Mouse (Mus musculus) left cerebral cortex, adult 18-20 months (tissue): Measurements from ENCODE around the gene Astn2. TPM values are rescaled to one million over a fixed set of nuclear protein-coding genes. Genes with fewer than 3 reads are reported as not detected.

Source experiments
- DNase-seq, 2 experiments: peaks; one replicate each; pipeline ENCODE4 v3.0.0; 2021 to 2022; ENCODE audit warnings: low spot score in 2 of 2, mixed read lengths in 1 of 2
- total RNA-seq, 2 experiments: library from RNA; stranded (reverse); gene quantifications; 2 replicates each; pipeline ENCODE4 v1.2.3; 2021

Gene Astn2
- total RNA-seq, 2 experiments from 2014 or later: 33.9 to 36.5 TPM

DNA sequence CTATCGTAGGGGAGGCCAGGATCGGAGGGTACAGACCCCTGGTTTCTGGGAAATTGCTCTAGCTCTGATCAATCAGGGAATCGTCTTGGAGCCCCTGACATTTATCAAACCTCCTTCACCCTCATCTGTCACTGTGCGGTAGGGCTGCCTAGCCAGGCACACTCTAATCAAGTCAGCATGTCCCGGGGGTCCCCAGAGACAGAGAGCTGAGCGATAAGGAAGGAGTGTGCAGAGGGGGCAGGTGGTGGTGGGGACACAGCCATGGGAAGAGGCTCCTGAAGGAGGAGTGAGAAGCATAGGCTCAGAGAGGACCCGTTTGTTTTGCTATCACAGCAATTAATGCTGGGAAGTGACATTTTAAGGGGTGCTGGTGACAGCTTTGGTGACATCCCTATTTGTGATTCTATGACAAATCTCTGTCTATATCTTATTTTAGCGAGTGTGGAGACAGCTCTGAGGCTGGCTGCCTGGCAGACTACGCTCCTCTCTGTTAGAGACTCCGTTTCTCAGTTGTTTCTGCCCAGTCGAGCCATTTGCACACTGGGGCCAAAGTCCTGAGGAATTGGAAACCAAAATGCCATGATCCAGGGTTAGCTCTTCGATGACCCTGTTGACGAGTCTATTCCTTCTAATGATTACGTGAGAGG is 228.4 kb downstream of the Astn2 start:
- no peak for DNase-seq

DNA sequence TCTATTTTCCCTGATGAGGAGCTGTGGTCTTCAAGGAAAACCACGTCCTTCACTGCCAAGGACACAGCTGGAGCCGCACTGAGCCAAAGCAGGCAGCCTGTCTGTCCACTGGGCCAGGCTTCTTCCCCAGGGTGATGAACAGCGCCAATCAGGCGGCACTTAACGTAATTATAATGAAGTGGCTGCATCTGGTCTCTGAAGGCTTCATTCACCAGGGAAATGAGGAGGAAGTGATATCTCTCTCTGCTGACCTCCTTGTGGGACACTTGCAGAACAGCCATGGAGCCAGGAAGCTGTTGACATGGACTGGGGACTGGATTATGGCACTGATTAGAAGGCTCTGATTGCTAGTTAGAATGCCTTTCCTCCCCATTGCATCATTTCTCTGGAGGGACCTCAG is 232.8 kb downstream of the Astn2 start:
- DNase-seq: no peak

DNA sequence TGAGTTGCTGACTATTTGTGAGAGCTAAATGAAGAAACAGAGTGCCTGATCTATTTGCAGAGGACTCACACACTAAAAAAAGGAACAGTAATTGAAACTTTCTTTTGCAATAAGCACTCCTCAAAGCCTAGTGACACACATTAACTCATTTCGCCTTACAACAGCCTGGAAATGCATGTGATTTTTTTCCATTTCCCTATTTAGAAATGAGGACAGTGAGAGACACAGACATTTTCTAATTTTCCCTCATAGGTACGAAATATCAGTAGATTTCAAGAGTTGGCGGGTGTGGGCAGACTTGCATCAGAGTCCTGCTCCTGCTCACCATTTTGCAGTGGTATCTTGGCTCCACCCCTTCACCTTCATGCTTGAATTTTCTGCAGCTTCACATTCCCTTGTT is 233.6 kb downstream of the Astn2 start:
- no peak for DNase-seq

DNA sequence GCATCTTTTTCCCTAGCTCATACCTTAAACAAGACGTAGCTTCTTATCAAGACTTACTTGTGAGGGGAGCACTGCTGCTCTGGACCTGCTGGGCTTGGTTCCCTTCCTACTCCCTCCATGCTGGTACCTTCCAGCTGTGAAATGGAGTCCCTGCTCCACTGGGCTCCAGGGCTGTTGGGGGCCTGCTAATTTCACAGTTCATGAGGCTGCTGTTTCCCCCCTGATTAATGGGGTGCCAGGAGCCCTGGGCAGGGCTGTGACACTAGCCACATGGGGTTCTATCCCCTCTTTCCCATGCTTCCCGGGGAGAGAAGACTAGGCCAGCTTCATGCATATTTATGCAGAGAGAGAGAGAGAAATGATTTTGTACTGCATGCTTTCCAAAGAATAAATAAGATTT is 234.9 kb downstream of the Astn2 start:
- no peak for DNase-seq

DNA sequence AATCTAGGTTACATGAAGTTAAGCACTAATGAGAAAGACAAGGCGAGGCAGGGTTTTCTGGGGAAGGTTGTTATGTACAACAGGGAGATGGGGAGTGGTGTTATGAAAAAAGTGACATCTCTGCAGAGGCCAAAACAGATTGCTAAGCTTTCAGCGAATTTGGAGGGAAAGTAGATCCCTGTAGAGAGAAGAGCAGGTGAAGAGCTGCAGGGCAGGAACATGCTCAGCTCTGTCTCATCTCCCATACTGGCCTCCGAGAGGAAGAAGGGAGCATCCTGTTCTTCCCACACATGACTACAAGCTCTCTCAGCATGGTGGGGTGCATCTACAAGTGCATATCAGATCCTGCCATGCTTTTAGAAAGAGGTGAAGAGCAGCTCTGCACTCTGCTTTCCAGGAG is 245.7 kb downstream of the Astn2 start:
- DNase-seq: no peak

DNA sequence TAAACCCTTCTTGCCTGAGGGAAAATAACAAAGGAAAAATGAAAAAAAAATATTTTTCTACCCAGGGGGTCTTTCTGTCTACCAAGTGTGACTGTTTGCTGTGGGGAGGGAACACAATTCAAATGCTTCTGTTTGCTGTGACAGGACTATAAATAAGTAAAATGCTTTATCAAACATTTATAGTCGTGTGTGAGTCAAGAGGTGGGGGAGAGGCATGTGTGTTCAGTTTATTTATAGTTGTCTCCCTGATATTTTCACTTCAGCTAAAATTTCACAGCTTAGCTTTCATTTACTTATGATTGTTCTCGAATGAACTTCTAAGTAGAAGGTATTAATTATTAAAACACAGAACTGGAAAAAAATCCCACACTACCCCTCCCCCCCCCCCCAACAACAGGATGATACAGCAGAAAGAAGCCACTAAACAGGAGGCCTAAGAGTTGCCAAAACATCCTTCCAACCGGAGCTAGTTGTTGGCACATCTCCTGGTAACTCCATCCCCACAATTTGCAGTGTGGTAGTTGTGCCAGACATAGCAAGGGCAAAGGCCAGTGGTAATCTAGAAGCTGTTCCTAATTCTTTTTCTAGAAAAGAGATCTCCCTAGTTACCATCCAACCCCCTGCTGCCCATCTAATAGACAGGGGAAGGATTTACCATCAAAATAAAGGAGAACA is 246.8 kb downstream of the Astn2 start:
- DNase-seq: no peak

DNA sequence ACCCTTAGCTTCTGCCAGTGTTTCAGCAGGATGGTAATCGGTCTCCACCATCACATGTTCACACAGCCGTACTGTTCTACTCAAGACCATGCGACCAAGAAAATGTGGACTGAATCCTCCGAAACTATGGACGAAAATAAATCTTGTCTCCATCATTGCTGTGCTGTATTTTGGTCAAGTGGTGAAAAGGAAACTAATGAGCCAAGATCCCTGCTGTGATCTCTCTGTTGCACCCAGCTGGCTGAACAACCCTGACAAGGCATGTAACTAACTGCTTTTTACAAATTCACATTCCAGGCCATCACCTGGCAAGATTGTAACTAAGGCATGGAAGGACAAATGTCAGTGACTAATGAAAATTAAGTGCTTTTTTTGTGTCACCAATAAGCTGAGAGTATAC is 257.9 kb downstream of the Astn2 start:
- no peak for DNase-seq

DNA sequence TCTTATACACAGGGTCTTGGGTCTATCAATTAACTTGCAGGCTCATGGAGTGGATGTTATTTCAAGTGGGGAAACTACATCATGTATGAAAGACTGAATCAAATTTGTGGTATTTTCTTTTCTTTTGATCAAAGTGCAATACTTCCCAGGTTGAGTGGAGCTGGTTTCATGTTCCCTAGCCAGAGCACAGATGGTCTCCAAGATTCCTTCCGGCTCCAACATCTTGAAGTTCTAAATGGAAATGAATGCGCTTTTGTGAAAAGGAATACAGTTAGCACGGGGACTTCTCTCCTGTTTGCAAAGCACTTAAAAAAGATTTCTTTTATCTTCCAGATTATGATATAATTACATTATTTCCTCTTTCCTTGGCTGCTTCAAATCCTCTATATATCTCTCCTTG is 278.2 kb downstream of the Astn2 start:
- DNase-seq: no peak

DNA sequence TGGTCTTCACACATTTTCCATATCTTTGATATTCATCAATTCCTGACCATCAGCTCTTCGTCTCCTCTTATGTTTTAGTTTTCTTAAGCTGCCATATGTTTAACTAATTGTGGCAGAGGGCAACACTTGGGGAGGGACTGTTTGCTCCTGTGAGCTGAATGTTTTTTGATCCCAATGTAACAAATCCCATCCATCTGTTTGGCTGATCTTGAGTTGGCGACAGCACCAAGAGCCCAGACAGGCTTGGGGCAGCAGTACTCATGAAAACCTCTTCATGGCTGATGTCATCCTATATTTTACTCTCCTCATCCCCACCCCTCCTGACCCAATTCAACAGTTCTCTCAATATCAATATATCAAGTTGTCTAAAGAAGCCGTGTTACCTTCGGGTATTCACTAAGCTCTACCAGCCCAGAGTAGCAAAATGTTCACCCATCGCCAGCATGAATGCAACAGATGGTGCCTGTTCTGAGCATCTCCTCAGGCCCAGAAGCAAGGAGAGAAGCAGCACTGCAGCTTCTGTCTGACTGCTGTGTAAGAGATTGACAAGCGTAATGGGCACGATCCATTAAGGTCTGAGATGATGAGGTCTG is 281.5 kb downstream of the Astn2 start:
- no peak for DNase-seq

DNA sequence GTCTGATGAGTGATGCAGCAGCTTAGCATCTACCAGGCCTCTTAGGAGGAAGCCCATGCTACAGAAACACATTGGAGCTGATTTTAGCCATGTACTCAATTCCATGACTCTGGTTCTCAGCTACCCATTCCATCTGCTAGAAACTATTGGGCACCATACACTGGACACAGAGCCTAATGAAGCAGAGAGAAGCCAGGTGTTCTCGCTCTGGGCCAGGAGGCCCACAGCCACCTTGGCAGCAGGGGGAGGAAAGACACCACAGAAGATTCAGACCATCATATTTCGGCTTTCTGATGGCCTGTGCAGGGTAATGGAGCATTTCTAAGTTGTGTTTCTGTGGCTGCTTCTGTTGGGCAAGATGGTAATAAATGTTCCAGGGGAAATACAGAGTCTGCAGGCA is 290.2 kb downstream of the Astn2 start:
- no peak for DNase-seq

DNA sequence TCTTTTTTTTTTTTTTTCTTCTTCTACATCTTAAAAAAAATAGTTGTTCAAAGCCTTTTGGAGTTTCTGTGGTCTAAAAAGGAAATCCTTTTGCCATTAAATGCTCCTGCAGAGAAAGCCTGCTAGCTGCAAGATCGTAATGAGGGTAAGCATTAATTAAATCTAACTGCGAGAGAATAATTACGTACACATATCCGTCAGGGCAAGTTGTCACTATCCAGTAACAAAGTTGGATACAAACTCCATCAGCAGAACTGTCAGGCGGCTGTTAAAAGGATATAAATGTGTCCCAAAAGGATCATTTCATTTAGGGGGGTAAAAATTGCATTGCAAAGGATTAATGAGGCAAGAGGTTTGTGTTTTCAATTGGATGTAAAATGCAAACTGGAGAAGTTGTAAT is 302.4 kb downstream of the Astn2 start:
- no peak for DNase-seq

DNA sequence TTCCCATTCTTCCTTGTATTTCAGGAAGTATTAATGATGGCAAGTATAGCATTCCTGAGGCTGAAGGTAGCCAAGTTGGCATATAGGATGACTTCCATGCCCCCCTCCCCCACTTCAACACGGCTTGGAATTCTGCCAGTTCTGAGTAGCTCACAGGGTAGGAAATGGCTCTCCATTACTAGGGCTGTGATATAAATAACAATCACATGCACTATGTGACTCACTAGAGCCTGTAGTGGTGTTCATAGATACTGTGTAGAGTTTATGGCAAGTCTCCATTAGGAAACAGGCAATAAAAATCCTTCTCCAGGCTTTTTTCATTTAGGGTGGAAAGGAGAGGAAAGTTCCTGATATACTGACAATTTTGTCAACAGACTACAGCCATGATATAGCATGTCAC is 306.8 kb downstream of the Astn2 start:
- DNase-seq: no peak

DNA sequence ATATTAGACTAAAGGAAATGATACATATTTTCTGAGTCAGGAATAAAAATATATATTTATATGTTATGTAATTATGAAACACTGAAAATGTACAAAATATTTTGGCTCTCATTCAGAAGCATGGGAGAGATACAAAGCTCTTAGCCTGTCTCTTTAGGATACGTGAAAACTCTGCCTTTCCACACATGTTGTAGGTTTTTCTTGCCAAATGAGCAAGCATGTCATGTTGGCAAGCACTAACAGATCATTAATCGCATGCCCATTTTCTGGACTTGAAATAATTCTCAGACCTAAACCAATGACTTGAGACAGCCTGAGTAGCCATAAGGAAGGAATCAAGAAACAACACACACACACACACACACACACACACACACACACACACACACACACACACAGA is 308.3 kb downstream of the Astn2 start:
- DNase-seq: no peak

DNA sequence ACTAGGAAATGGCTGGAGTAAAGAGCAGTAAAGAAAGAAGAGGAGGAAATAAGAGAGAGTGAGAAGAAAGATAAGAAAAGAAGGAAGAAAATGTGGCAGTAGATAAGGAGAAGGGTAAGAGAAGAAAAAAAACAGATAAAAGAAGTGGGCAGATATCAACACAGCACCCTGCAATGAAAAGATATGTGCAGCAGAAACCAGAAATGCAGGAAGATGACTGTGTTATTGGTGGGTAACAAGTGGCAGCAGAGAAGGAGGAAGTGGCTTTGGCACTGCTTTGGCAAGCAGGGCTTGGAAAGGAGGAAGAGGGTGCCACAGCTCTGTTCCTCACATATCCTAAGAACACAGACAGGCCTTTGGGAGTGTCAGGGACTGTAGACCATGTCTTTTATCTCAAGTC is 347.2 kb downstream of the Astn2 start:
- no peak for DNase-seq

DNA sequence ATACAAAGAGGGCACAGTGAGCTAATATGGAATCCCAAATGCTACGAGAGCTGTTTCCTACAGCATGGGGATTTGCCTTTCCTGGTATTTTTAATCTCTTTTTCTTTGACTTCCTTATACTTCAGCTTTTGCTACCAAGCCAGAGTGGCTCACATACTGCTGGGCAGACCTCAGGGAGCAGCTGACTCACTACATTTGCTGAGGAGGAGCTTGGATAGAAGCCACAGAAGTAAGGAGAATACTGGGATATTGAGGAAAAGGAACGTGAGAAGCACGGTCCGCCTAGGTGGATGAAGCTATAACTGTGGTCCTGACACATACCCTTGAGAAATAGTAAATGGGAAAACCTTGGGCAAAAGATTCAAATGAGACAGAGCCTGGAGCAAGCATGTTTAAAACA is 348.7 kb downstream of the Astn2 start:
- DNase-seq: no peak

DNA sequence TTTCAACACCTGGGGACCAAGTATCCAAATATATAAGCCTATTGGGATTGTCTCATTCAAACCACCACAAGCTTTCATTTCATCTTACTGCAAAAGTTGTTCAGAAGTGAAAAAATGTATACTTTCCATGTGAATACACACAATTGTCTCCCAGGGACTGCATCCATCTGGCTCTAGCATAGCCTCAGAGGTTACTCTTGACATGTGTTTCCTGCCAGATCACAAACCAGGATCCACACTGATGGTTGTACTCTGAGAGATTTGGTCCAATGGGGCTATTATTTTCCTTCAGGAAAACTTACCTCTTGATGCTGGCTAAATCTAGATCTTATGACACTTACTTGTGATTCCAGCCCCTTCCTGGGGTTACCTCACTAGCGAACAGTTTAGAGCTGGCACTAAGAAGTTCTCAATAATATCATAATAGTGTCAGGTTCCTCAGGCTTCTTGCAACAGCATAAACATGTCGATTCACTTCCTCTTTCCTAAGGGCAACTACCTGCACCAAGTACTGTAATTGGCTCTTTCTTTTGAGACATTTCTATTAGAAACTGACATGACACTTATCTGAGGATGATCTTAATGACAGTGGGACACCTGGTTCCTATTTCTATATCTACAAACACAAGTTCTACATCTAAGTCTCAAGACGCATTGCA is 361.3 kb downstream of the Astn2 start:
- no peak for DNase-seq

DNA sequence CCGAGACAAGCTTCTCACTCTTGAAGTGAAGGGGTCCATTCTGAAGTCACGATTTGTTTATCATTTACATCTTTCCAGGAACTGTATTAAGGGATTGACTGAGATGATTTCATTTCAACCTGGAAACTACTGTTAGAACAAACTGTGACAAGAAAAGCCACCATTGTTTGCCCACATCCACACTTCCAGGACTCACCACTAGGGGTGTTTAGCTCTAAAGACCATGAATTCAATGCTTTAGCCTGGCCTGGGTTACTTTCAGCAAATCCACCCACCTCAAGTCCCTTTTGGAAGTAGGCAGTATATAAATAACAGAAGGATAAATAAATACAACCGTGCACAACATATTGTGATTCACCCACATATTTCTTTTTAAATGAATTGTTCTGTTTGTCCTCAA is 370.6 kb downstream of the Astn2 start:
- DNase-seq: no peak

DNA sequence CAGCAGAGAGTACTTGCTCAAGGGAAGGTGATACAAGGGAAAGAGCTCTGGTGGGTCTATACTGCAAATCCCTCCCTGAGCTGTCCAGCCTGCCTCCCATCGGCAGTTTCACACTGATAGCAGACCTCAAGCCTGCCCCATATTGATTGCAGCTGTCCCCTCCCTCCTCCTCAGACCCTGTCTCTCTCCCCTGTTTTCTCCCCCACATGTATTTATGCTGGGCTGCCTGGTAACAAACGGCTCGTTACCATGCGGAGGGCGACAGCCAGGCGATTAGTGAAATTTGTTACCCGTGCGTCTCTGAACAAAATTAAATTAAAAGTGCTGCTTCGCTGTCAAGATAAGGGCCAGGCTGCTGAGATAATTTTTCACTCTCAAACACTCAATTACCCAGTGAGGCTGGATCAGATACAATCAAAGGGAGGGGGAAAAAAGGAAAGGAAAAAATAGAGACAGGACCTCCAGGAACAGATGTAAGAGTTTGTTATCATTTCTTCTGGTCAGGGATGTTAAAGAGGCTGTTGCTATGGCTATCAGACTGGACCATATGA is 373.0 kb downstream of the Astn2 start:
- DNase-seq: no peak

DNA sequence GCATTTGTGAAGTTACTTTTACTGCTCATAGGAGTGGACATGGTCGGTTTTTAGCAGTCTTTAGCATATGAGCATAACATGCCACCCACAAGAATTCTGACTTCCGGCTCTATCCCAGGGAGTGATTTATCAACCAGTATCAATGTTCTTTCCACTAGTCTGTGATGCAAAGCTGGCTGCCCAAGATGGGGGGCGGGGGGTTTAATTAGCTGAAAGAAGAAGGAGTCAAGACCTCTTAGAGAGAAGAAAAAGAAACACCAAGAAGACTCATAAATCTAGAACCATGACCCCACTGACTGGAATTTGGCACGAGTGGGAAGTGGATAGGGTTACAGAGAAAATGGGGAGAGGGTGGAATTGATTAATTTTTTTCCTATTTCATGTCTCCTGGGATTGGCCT is 374.5 kb downstream of the Astn2 start:
- no peak for DNase-seq

DNA sequence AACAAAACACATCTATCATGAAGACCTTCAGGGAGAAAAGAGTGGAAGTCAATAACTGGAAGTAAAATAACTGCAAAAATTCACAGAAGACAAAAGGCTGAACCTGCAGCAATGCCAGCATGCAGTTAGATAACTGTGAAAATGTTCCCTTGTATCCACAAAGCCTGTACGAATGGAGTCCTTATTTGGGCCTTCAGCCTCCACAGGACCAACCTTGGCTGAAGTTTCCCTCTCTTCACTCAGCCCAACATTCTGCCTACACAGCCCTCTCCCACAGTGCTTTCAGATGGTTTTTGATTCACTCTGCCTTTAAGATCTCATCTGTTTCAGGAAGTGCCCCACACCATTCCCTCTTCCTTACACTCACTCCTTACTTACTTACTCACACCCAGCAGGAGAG is 376.5 kb downstream of the Astn2 start:
- no peak for DNase-seq

DNA sequence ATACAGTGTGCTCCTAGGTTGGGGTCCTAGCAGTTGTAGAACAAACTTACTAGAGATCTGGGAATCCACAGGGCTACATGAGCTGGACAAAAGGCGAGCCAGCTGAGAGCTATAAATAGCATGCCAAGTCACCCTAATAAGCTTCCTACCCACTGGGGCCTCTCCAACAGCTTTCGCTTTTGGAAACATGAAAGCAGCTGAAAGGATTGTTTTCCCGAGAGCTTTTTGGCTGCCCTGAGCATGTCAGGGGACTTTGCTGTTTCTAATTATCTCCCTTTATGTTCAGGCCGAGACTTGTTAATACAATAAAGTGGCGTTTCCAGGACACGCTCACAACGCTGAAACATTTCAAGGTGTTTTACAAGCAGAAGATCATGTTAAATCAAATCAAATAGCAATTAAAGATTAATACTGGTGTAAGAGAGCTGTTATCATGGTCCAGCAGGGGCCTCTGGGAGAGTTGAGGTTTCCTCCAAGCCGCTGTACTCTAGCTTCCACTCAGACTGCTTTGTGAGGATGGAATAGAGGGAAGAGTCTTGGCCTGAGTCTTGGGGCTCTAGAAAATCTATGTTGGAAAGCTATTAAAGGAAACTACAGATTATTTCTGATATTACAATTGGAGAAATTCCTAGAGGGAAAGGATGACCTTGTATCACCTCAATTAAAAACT is 378.9 kb downstream of the Astn2 start:
- no peak for DNase-seq

DNA sequence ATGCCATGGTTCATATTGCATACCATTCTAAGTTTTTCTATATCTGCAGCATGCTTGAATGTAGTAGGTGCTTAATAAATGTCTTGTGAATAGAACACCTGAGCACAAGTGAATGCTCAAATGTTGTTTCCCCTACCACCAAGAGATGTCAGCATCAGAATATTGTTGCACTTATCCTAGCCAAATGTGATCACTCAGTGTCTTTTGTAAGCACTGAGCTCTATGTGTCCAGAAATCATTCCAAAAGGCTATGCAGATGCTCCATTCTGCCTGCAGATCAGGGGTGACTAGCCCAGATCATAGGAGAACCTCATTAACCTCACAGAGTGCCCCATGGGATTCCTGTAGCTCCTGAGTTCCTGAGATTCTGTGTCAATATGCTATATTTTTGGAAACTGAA is 401.5 kb downstream of the Astn2 start:
- no peak for DNase-seq
